Mouse (Mus musculus) 3134 (cell line): ENCODE data around the gene Tnip3.
A peak's percentile ranks its signal among the peaks of the same experiment; 100 is the strongest.

Experiments used
- DNase-seq: peaks from one replicate; pipeline ENCODE4 v3.0.0-alpha.2; 2011; ENCODE audit warnings: low spot score; ENCODE audit not compliant: insufficient read length; ENCODE audit errors: extremely low read depth

Tnip3 gene

DNA sequence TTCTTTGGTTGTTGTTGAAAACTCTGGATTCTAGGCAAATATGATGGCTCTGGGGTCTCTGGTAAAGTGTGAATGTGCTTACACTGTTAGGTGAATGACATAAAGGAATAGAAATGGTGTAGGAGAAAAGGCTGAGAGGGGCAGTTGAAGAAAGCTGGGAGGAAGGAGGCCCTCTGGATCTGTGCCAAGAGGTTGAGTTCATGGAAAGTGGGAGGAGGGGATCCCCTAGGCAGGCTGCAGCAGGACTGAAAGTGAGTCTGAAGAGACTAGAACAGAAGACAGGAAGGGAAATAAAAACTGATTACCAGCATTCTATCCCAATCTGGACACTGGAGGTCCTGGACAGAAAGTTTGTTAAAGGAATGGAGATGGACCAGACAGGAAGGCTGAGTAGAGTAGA lies 117.3 kb downstream of the Tnip3 start:
- no peak for DNase-seq

DNA sequence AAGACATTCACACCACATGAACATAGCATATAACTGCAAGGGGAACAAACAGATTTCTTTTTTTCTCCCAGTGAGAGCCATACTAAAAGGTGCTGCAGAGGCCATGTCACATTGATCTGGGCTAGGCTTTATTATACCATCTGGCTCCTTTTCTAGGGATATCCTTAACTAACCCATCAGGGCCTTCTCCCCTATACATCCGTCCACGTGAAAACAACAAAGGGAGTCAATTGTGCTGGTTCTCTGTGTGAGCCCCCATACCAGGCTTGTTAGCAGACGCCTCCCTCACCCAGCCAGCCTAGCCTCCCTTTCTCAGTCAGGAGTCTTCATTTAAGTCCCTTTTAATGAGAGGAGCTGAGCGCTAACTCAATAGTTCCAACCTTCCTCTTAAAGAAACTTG lies 119.0 kb downstream of the Tnip3 start:
- DNase-seq = no peak

- DNase-seq = no peak
Measured at GRCm38 (mm10) chr6:65646408-65646807, 121.3 kb downstream of the Tnip3 start.

GRCm38 (mm10) chr6:65647731-65648130 lies 122.6 kb downstream of the Tnip3 start:
- DNase-seq = no peak

GRCm38 (mm10) chr6:65651376-65651775 lies 126.3 kb downstream of the Tnip3 start:
- no peak for DNase-seq

- no peak for DNase-seq
Measured at GRCm38 (mm10) chr6:65661272-65661671, 136.2 kb downstream of the Tnip3 start.

GRCm38 (mm10) chr6:65662050-65662449 lies 136.9 kb downstream of the Tnip3 start:
- DNase-seq = no peak

DNA sequence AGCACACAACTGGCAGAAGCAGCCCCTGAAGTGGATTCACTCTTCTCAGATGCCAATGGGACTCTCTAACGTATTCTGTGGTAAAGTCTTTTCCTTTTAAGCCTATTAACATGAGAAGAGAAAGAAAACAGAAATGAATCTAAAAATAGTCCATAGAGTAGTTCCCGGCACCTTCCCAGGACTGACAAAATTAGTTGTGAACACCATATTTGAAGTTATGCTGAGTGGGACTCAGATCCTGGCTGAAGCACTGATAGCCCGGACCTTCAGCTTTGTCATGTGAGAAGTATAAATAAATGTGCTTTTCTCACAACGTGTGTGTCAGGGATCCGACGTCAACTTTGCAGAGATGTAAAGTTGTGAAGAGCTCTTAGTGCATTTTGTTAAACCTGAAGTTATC lies 138.9 kb downstream of the Tnip3 start:
- DNase-seq = no peak

- DNase-seq = no peak
Measured at GRCm38 (mm10) chr6:65666295-65666694, 141.2 kb downstream of the Tnip3 start.

- no peak for DNase-seq
Measured at GRCm38 (mm10) chr6:65669971-65670370, 144.9 kb downstream of the Tnip3 start.

- DNase-seq = no peak
Measured at GRCm38 (mm10) chr6:65670981-65671411, 145.9 kb downstream of the Tnip3 start.

DNA sequence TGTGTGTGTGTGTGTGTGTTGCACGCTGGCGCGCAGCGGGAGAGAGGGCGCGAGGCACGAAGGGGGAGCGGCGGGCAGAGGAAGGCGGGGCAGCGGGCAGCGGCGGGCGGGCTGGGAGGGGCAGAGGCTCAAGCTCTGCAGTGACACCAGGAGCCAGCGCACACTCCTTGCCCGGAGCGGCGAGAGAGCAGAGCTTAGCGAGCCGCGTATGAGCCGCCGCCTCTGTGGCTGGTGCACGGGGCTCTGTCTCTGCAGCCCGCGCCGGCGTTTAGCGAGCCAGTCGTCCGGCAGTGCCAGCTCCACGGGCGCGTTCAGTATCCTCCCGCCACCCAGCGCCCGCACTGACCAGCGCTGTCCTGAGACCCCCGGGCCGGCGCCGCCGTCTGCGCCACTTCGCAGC lies 146.3 kb downstream of the Tnip3 start, which contains the start of gene Ndnf:
Gene Ndnf (plus strand): TSS at position 140 of the 400 bp plus-strand sequence.
- DNase-seq = peak; percentile 3

DNA sequence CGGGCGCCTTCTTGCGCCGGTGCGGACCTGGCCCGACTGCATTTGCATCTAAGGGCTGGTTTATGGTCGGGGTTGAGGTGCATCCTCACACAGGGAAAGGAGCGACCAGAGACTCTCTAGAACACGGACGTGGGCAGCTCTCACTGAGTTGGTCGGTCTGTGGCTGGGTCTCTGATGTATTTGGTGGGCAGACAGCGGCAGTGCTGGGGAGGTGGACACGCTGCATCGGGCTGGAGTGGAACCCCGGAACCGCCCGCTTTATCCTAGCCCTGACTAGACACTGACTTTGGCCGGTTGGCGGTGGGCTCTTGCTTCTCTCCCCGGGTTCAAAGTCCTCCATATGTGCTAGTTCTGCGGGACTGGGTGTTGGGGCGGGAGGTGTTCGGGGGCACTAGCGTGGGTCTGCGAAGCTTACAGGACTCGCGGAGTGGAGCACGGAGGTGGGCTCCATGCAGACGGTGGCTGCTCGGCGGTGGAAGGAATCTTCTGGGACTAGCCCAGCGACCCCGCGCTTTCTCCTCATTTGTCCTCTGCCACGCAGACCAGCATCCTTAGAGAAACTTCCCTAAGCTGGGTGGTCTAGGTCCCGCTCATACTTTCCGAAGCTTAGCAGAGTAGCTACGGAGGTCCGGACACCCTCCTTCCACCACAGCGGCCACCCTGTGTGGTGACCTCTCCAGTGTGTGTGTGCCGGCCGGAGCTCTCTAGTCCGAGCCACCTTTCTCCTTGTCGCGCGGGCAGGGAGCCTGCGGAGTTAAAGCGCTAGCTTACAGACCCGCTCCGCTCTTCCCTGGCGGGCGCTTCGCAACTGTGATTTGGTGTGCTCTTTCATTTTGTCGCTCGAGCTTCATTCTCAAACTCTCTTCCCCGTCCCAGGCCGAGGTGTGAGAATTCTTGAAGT lies 147.3 kb downstream of the Tnip3 start:
- peak; percentile 2 for DNase-seq
